Mouse (Mus musculus) liver, adult (tissue): ENCODE data around the gene Acly.

ENCODE experiments used
- GATA4 ChIP-seq: IDR thresholded peaks from 2 replicates; pipeline ENCODE4 v1.6.1; 2014; ENCODE audit warnings: mild to moderate bottlenecking, low read length; ENCODE audit not compliant: insufficient replicate concordance

Acly gene

DNA sequence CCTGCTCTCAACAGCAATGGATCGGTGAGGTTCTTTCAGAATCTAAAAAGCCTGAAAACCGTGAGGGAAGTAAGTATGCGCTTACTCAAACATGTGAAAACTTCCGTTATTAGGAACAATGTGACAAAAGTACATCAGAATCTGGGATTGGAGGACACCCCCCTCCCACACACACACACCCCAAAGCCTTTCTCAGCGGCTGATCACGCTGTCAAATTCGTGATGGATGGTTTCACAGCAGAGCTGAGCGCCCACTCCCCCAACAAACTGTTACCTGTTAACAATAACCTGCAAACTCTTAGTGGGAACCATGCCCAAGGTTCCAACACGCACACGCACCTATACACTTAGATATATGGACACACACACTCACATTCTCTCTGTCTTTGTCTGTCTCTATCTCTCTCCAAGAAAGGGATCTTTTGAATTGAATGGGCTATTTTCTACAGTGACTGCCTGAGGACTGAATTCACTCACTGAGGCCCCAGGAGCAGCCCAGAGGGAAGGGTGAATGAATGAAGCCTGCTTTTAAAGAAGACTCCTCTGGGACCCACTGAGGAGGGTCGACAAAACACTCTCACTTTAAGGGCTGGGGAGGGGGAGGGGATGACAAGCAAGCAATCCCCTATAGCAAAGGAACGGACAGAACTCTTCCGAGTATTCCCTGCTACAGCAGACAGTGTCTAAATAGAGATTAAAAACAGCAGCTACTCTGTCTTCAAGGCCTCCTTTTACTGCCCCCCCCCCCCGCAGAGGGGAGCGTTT, 1.6 kb downstream of the Acly start:
- no peak for TF ChIP-seq GATA4

DNA sequence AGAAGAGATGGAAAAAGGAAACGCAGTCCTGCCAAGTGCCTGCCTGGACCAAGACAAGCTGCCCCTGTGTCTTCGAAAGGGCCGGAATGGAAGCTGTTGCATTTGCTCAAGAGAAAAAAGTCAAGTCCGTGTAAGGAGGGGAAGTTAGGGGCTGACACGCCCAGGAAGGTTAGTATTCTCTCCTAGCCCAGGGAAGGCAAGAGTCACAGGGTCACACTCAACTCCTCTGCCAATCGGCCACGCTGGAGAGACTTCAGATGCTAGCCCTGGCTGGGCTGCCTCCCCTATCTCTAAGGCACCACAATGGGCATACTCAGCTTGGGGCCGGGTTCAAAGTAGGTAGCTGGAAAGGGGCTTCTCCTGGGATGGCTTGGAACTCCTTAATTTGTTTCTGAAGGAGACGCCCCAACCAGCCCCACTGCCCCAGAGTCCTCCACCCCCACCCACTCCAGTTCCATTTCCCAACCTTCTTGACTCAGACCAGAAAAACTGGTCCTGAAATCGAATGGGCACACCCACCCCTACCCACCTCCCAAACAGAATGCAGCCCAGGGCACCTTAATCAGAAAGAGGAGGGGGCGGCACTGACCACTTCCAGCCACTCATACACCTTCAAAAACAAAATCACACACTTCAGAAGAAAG, 2.7 kb downstream of the Acly start:
- no peak for TF ChIP-seq GATA4

DNA sequence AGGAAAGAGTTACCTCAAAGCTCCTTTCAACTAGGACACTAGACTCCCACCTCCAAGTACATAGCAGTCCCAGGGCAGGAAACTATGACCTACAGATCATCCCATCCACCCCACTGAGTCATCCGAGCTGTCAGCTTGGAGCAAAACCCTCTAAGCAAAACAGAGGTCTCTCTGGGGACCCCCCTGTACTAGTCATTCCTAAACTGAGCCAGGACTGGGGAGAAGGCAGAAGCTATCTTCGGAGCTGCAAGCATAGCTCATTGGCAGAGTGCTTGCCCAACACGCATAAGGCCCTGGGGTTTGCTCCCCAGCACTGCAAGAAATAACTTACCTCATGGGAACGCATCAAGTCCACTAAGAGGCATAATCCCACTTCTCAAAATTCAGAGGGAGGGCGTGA, 3.4 kb downstream of the Acly start:
- TF ChIP-seq GATA4 = no peak

DNA sequence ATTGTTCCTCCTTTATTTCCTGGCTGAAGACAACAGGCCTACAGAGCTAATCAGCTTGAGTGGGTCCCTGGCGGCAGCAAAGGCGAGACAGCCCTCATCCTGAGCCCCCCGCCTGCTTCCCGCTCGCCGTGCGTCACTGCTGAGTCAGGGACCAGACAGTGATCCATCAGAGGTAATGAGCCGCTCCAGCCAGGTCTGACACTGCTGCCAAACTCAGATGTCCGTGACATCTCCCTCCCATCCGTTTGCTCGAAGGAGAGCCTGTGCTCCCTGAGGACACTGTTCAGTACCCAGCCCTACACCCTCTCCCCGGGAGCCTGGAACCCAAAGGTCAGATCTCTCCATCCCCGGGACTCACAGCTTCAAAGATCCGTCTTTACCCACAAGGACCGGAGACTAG, 7.0 kb downstream of the Acly start:
- TF ChIP-seq GATA4 = no peak

DNA sequence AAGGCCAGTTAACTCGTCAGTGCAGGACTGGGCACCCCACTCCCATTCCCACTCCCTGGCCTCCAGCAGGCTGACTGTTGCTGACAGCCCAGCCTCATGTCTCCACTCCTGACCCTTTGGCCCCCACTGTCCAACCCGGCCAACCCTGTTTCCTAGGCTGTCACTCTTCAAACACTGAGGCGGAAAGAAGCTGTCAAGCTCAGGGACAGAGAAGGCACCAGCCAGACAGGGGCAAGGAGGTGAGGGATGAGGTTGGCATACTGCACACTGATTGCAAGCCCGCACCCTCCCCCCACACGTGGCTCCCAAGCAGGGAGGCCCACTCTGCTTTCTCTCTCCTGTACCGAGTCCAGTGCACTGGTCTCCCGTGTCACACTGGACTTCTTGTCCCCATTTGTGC, 8.6 kb downstream of the Acly start:
- no peak for TF ChIP-seq GATA4

DNA sequence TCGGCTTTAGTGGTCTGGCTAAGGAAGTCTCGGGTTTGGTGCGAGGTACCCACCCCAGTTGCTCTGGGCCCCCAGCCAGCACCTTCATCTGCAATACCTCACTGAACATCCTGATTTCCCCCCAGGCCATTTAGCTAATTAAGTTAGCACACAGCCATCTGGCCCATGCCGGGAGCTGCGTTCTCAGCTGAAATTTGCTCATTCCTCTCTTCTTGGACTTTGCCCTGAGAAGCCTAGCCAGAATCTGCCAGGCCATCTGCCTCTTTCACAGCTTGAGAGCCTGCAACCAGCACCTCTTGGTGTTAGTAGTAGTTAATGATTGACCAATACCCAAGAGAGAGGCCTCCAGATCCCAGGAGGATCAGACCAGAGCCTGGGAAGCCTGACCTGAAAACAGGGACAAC, 9.6 kb downstream of the Acly start:
- no peak for TF ChIP-seq GATA4

DNA sequence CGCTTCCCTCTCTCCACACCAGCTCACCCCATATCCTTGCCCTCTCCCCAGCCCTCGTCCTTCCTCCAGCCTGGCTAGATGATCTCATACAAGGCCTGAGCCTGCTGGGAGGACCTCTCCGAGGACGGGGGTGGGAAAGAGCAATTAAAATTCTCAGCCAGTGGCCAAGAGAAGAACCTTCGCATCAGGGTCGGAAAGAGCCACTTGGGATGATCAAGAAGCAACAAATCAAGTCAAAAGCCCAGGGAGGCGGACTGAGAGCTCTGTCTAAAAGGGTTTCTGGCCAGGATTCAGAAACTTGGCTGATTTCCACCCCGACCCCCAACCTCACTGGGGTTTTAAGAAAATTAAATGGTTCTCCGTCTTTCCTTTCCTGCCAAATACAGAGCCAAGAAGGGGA, 11.5 kb downstream of the Acly start:
- TF ChIP-seq GATA4 = no peak

DNA sequence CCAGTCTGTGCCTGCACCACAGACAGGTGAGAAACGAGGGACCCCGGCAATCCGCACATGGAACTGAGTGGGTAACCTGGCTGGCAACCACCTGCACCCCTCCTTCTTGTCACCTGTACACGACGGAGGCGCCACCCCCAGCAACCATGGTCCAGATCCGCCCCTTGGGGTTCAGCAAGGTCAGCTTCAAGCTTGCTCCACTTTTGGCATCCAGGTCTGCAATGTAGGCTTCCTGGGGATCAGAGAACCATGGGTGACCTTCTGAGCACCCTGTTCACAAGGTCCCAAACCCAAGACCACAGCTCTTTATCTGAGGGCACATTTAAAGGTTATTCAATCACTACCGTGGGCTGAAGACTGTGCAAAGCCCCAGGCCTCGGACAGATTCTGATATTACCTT, 12.0 kb downstream of the Acly start:
- no peak for TF ChIP-seq GATA4

DNA sequence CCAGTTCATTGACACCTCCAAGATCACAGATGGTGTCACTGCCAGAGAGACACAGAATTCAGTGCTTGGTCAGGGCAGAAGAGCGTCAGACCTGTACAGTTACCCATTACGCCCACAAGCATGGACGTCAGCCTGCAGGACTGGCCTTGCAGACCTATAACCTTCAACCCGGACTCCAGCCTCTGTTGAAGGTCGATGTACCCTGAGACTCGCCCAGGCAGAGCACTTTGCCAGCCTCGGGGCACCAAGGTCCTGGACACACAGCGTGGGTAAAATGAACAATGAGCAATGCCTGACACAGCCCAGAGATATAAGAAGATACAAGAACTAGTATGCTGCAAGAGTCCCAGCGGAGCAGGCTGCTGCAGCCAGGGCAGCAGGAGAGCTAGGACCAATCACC, 12.7 kb downstream of the Acly start:
- no peak for TF ChIP-seq GATA4

DNA sequence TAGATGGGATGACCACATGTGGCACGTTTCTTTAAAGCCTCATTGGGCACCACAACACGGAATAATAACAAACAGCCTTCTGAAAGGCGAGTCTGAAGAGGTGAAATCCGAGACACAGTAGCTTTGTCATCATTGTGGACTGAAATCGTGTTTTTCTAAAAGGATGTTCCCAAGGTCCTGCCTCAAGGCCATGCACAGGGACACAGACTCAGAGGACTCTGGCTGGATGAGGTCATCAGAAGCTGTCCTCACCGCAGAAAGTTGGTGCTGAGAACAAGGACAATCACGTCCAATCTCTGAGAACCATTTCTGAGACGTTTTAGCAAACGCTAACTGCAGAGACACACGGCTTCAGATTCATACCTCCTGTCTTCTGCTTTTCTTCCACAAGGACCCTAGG, 14.1 kb downstream of the Acly start:
- TF ChIP-seq GATA4 = no peak

DNA sequence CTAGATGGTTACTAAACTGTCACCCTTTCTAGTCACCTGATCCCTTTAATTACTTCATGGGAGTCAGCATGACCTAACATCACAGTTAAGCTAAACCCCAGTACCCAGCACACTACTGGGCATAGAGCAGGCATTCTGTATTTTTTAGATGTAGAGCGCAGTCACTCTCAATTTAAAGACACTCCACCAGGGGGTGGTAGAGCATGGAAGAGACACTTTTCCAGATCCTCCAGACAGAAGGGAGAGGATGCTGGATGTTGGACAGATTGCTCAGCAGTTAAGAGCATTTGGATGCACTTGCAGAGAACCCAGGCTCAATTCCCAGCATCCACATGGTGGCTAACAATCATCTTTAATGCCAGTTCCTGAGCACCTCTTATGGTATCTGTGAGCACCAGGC, 15.4 kb downstream of the Acly start:
- TF ChIP-seq GATA4 = no peak

DNA sequence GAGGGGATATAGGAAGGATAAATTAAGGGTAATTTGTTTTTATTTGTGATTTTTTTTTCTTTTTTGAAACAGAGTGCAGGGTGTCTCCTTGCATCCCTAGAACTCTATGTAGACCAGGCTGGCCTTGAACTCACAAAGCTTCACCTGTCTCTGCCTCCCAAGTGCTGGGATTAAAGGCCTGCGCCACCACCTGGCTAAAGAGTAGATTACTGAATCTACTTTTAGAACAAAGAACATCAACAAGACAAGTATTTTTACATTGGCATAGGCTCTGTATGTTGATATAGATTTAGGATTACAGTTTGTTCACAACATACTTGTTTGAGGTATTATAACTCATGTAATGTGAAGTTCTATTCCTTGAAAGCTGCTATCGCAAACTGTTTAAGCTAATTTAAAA, 17.2 kb downstream of the Acly start:
- TF ChIP-seq GATA4 = no peak

DNA sequence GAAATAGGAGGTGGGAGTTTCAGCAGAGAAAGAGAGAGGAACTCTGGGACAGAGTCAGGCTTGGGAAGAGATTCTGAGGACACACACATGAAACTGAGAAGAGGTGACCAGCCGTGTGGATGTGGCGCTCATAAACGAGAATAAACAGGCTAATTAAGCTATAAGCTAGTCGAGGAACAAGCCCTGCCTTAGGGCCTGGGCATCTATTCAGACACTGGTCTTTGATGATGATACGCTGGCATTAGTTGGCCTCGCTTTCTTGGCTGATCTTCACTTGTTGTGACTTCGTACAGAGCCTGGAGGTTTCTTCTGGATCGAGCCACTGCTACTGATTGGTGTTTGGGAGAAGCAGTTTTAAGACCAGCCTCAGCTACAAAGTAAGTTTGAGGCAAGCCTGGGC, 21.8 kb downstream of the Acly start:
- TF ChIP-seq GATA4 = no peak

DNA sequence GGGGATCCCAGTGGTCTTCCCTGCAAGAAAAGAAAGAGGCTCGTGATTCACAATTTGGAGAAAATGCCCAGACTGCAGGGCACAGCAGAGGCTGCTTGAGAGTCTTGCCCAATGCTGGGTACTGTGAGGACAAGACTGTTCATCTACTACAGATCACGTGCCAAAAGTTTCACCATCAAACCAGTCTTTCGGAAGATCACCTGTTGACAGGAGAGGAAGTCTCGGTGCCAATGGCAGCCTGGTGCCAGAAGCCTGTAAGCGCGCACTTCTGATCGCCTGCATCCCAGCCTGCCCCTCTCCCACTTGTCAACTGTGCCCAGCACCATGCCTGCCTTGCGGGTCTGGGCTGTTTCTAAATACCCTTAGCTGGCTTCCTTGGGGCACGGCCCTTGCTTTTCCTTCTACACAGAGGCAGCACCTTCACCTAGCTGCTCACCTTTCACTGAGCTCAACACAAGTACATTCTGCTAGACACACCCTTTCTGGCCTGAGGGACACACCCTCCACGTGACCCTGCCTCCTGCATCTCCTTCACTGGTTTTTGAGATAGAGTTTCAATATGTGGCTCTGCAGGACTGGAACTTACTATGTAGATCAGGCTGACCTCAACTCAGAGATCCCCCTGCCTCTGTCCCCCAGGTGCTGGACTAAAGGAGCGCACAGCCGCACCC, 22.7 kb downstream of the Acly start:
- TF ChIP-seq GATA4 = no peak

DNA sequence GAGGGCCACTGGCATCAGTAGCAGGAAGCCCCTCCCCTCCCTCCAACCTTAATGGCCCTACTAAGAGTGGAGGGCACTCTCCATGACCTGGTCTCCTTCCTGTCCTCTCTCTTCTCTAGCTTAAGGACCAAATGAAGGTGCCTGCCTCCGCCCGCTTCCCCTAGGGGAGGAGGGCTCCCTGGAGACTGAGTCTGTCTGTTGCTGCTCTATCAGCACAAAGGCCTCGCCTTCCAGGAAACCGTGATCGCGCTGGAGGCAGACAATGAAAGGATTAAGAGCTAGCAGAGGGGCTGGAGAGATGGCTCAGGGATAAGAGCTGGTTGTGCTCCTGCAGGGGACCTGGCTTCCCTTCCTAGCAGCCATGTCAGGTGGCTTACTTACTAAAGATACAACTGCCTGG, 26.5 kb downstream of the Acly start:
- TF ChIP-seq GATA4 = no peak

DNA sequence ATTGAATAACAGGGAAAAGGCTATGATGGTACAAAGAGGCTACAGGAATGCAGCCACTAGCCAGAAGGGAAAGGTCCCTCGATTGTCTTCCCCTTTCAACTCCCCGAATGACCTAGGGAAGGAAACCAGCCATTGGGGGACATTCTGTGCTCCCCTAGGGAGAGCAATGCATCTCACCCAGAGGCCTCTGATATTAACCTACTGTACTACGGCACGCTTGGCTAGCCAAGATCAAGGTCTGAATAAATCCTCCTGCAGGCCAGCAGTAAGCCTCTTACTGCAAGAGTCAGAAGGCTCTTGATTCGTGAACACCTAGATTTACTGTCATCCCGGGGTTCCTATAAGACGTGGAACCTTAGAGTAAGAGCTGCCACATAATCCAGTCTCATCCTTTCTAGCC, 27.1 kb downstream of the Acly start:
- TF ChIP-seq GATA4 = no peak
